Mouse (Mus musculus): ENCODE data around the gene Arhgef28. TPM values are rescaled to one million over a fixed set of nuclear protein-coding genes. Genes with fewer than 3 reads are reported as not detected.

The Arhgef28 gene
- polyA plus RNA-seq, 1 experiment, result not detected

- no peaks in the 10 kb centered on the region for H3K27me3 ChIP-seq (replicated peaks)
- peaks cover 44% of the 10 kb centered on the region for H3K4me1 ChIP-seq
- H3K4me3 ChIP-seq (replicated peaks), result no peak overlapping the region
- no peaks in the 10 kb centered on the region for H3K36me3 ChIP-seq (replicated peaks; ENCODE audit: low read length)
- no peak for TF ChIP-seq FLI1 (IDR thresholded peaks at IDR 0.05; ENCODE audit: low read length)
- no peak for TF ChIP-seq GATA1 (IDR thresholded peaks at IDR 0.05; ENCODE audit: borderline replicate concordance, low read length)
- no peaks in the 10 kb centered on the region for H3K9me3 ChIP-seq
These were observed 352.8 kb downstream of the Arhgef28 start for GRCm38 (mm10) chr13:97853356-97853968.

Other genes with a start within 250 kb of the Arhgef28 start
- 2.7 TPM in 1 of 2 replicates, not detected in the other for gene Utp15, start 56.6 kb upstream of the Arhgef28 start, polyA plus RNA-seq (2012; ENCODE audit: insufficient read depth, low replicate concordance)
- gene Ankra2, start 56.6 kb upstream of the Arhgef28 start, polyA plus RNA-seq (2012; ENCODE audit: insufficient read depth, low replicate concordance), result 9.7 and 43.3 TPM in 2 replicates
- gene Gm21976, start 73.4 kb upstream of the Arhgef28 start, polyA plus RNA-seq (2012; ENCODE audit: insufficient read depth, low replicate concordance), result not detected in 2 replicates
- 63.1 and 151 TPM in 2 replicates for gene Btf3, start 110.6 kb upstream of the Arhgef28 start, polyA plus RNA-seq (2012; ENCODE audit: insufficient read depth, low replicate concordance)
- gene Foxd1, start 147.8 kb upstream of the Arhgef28 start, polyA plus RNA-seq (2012; ENCODE audit: insufficient read depth, low replicate concordance), result 0.02 TPM in 1 of 2 replicates, not detected in the other

Data from megakaryocyte, embryonic 14.5 days (primary cell).